Mouse (Mus musculus): ENCODE results near the gene Jak1. TPM values are rescaled to one million over a fixed set of nuclear protein-coding genes. Genes with fewer than 3 reads are reported as not detected.
A peak's percentile ranks its signal among the peaks of the same experiment; 100 is the strongest.

Jak1 gene
- total RNA-seq, 2 experiments from 2014 or later, result 105 to 108 TPM

GRCm38 (mm10) chr4:101196407-101196806 lies 68.7 kb downstream of the Jak1 start:
- DNase-seq (ENCODE audit: low spot score in 2 of 2), result no peak

DNA sequence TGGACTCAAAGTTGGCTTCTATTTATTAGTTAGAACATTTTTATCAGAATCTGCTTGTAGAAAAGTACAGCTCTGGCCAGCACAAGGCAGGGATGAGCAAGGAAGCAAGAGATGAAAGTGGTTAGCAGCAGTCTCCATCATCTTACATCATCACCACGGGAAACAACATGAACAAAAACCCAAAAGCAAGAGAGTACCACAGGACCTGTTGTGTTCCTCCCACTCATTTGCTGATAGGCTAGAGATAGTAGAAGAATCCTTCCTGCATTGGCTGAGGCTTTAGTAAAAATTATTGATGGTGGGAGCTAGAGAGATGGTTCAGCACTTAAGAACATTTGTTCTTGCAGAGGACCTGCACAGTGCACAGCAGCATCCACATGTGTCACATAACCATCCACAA lies 70.9 kb downstream of the Jak1 start:
- no peak for DNase-seq (ENCODE audit: low spot score in 2 of 2)

GRCm38 (mm10) chr4:101192241-101192976 lies 72.7 kb downstream of the Jak1 start:
- DNase-seq (ENCODE audit: low spot score in 2 of 2), result no peak

- no peak for DNase-seq (ENCODE audit: low spot score in 2 of 2)
These were observed 77.7 kb downstream of the Jak1 start for GRCm38 (mm10) chr4:101187381-101187780.

GRCm38 (mm10) chr4:101186591-101186990 lies 78.5 kb downstream of the Jak1 start:
- DNase-seq (ENCODE audit: low spot score in 2 of 2), result peak in 1 of 2 experiments; percentile 23

GRCm38 (mm10) chr4:101185216-101185615 lies 79.9 kb downstream of the Jak1 start:
- DNase-seq (ENCODE audit: low spot score in 2 of 2), result no peak

- no peak for DNase-seq (ENCODE audit: low spot score in 2 of 2)
These were observed 82.5 kb downstream of the Jak1 start for GRCm38 (mm10) chr4:101182603-101183011.

DNA sequence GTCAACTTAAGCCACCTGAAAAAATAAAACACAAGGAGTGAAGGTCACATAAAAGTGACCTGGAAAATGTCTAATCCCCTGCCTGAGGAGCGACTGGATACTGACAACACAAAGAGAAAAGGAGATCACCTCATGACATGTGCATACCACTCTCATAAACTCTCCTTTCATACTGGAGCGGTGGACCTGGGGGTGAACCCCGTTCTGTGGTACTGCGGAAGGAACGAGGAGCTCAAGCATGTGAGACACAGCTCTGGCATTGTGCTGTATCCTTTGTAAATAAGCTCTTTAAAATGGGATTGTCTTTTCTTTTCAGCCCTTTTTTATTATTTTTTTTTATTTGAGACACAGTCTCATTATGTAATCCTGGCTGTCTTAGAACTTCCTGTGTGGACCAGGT lies 84.4 kb downstream of the Jak1 start:
- no peak for DNase-seq (ENCODE audit: low spot score in 2 of 2)

- no peak for DNase-seq (ENCODE audit: low spot score in 2 of 2)
These were observed 85.2 kb downstream of the Jak1 start for GRCm38 (mm10) chr4:101179836-101180235.

- DNase-seq (ENCODE audit: low spot score in 2 of 2), result no peak
These were observed 86.0 kb downstream of the Jak1 start for GRCm38 (mm10) chr4:101179076-101179475.

GRCm38 (mm10) chr4:101177796-101178195 lies 87.3 kb downstream of the Jak1 start:
- no peak for DNase-seq (ENCODE audit: low spot score in 2 of 2)

DNA sequence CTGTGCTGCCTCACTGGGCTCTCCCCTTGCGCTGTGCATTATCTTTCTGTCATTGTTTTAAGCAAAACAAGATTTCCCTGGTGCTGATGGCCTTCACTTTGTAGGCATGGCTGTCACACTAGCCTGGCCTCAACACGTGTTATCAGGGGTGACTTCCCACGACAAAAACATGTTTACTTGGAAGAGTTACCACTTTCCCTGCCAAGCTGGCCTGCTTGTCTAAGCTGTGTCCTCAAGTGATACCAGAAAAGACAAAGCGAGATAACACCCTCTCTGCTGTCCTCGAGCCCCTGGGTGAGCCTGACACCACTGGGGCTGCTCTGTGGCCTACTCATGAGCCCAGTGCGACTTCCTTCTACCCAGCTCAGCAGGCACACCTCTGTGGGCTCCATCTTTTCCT lies 89.0 kb downstream of the Jak1 start:
- DNase-seq (ENCODE audit: low spot score in 2 of 2), result no peak

GRCm38 (mm10) chr4:101174916-101175625 lies 90.0 kb downstream of the Jak1 start:
- no peak for DNase-seq (ENCODE audit: low spot score in 2 of 2)

GRCm38 (mm10) chr4:101172738-101173137 lies 92.3 kb downstream of the Jak1 start:
- DNase-seq (ENCODE audit: low spot score in 2 of 2), result no peak

- DNase-seq (ENCODE audit: low spot score in 2 of 2), result peak in 1 of 2 experiments; percentile 46
These were observed 96.8 kb downstream of the Jak1 start for GRCm38 (mm10) chr4:101168189-101168778.

DNA sequence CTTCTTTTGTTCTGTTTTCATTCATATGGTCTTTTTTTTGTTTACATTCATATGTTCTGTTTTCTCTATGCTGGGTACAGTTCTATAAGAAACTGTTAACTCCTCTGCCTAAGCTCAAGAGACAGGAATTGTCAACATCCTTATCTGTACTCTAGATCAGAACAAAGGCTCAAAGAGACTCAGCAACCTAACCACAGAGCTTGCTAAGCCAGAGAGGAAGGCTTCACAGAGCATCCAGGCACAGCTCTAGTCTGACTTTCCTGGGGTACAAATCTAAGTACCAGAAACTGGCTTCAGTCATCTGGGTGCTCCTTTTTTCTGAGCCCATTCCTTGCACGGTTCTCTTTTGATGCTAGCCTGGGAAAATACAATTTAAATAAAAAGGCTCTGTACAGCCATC lies 97.3 kb downstream of the Jak1 start:
- no peak for DNase-seq (ENCODE audit: low spot score in 2 of 2)

DNA sequence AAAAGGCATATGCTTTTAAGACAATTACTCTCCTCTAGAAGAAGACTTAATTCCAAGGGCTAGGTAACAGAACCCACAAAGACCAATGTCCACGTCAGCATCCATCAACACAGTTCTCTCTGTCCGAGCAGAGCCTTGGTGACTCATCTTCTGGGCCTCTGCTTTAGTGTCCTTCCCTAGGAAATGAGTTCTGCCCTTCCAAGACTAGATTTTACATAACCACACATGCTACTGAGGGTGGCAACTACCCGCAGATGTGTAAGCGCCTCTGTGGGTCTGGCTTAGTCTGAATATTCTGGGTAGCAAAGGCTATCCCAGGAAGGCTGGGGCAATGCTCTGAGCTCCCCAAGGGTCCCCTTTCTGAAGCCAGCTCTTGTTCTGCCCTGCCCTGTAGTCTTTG lies 99.3 kb downstream of the Jak1 start:
- DNase-seq (ENCODE audit: low spot score in 2 of 2), result no peak

DNA sequence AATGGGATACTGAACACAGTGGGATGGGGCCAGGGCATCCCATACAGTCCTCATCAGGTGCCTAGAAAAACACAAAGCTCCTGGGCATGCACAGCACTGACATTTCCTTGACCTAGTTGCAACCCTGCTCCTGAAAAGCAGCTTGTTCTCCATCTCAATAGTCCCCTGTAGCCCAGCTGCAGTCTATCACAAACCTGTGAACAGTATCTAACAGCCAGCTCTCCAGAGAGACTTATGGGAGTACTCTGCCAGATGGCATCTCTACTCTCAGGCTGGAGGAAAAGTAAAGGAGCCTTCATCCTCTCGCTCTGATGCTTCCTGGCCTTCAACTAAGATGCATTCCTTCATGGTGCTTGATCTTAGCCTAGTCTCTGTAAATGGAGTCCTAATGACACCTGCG lies 100.4 kb downstream of the Jak1 start:
- no peak for DNase-seq (ENCODE audit: low spot score in 2 of 2)

GRCm38 (mm10) chr4:101164189-101164588 lies 100.9 kb downstream of the Jak1 start:
- no peak for DNase-seq (ENCODE audit: low spot score in 2 of 2)

- no peak for DNase-seq (ENCODE audit: low spot score in 2 of 2)
These were observed 104.3 kb downstream of the Jak1 start for GRCm38 (mm10) chr4:101160821-101161220.

GRCm38 (mm10) chr4:101159191-101159764 lies 105.8 kb downstream of the Jak1 start:
- no peak for DNase-seq (ENCODE audit: low spot score in 2 of 2)

DNA sequence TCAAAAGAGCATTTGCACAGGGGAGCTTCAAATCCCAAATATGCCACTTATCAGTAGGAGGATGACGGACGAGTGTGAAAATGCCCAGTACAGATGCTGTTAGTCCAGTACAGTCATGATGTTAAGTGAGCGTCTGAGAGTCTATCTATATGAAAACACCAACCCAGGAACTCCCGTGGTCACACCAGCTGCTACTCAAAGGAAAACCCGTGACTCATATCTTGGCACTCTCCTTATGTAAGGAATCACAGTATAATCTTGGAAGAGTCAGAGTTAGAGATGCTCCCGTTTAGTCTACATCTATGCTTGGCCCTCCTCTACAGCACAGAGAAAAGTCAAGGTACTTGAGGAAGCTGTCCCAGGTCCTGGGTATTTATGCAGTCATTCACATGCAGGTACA lies 106.8 kb downstream of the Jak1 start:
- peak in 1 of 2 experiments; percentile 26 for DNase-seq (ENCODE audit: low spot score in 2 of 2)
